Mouse (Mus musculus) right cerebral cortex, postnatal 10 days (tissue): ENCODE results near the gene Gbf1.
A peak's percentile ranks its signal among the peaks of the same experiment; 100 is the strongest.

Source experiments
- DNase-seq, 2 experiments: peaks; one replicate each; pipeline ENCODE4 v3.0.0; 2021; ENCODE audit warnings: low spot score in 2 of 2

The Gbf1 gene

DNA sequence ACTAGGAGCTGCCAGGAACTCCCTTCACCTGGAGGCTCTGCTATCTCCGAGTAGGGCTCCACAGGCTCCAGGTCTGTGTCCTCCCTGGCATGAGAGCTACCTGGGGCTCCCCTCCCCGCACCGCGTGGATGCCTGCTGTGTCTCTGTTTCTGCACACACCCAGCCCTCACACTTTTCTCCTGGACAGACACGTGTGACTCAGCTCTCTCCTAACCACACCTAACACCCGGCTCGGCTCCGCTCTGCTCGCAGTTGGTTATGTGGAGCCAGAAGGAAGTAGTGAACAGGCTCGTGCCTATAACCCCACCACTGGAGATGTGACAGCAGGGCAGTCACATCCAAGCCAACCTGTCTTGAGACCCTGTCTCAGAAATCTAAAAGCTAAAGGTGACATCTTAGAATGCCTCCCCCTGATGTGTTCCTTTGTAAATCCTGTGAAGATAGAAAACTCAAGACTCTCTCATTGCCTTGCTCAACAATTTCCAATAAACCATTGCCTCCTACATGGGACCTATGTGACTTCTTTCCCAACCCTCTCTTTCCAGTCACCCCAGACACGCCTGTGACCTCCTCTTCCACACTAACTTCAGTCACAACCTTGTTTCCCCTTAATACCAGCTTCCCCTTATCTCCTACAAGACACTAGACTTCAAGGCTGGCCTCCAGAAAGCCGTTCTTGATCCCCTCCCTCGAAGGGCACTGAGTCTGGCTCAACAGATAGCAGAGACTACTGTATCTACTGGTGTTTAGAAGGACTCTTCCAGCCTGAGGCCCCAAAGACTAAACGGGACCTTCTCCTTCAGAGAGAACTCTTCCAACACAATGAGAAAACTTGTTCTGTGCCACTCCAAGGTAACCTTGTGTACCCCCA is 162.8 kb downstream of the Gbf1 start:
- DNase-seq = peak; percentile 22 to 40

- peak; percentile 29 to 54 for DNase-seq
Measured at GRCm38 (mm10) chr19:46315752-46316610, 163.7 kb downstream of the Gbf1 start.

DNA sequence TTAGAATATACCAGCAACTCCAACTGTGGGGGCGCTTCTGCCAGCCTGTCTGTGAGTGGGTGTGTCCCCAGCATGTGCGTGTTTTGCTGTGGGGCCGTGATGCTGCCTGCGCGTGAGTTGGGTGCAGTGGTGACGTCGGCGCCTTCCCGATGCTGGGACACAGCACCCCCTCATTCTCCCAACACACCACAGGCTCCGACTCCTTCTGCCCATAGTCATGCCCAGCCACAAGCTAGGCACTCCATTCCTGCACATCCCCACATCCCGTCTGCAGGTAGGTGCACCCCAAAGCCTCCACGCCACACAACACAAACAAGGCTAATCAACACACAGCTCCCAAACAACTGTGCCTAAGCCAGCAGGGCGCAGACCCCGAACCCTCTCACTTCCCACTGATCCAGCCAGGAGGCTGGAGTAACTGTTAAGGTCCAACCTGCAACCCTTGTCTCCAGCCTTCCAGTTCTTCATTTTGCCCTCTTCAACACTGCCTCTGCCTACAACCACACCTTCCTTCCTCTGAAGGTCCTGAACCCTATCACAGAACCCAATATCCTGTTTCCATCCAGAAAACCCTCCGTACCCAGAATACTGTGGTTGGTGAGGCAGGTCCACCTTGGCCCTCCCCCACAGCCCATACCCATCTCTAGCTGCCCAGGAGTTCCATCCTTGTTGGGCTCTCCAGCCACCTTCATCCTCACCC is 164.7 kb downstream of the Gbf1 start:
- DNase-seq = peak; percentile 85 to 92

GRCm38 (mm10) chr19:46317546-46317885 is 165.2 kb downstream of the Gbf1 start:
- peak; percentile 44 for DNase-seq

- DNase-seq = peak; percentile 80 to 83
Measured at GRCm38 (mm10) chr19:46318031-46318471, 165.7 kb downstream of the Gbf1 start.

DNA sequence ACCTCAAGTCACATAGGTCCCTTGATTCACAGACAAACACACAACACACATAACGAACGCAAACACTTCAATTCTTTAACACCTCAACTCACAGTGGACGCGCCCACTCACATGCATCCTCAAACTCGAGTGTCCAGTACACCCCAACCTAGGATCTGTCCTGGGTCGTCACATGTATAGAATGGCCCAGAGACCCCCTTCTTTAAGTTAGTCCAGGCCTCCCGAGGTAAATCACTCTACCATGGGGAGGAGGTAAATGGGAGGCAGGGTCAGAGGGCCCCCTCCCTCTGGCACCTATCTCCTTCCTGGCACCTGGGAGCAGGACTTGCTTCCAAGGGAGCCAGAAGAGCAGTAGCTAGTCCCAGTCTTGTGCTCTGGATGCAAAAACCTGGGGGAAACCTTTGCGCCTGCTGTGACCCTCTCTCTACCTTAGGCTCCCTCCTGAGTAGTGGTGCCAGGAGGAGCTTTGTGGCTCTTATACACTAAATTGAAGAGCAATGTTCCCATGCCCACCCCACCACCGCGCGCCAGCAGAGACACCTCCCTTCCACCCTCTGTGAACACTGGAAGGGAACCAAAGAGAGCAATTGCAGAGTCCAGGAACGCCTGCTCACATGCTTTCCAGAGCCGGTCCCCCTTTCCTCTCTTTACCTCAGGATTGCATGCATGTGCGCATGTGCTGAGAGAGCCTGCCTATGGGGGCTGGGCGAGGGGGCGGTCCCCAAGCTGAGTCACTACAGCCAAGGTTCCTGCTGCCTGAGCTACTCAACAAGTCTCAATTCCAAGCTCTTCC is 166.5 kb downstream of the Gbf1 start:
- DNase-seq = peak; percentile 94 to 96

DNA sequence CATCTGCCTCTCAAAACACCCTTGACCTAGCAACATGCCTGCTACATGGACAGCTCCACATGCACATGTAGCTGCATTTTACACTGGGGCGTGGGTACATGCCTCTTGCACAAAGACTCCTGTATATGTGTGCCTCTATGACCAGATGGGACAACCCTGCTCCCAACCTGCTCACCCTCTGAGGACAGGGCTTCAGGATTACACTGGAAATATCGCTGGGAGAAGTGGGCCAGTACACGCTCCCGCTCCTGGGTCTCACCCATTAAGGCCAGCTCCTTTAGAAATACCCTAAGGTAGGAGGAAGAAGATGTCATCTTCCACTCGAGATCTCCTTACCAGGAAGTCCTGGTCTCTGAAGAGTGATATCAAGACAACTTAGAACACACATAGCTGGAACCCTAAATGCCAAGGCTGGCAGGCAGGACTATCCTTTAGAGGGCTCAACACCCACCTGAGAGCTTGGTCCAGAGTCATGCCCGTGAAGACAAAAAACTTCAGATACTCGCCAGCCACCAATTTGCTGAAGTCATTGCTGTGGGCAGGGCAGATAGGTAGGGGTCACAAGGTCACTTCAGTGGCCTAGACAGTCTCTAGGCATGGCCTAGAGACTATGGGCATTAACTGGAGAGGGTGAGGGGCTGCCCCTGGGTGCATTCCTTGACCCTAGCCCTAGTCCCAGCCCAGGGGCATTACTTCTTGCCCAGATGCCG is 167.9 kb downstream of the Gbf1 start:
- peak; percentile 37 to 42 for DNase-seq

GRCm38 (mm10) chr19:46321101-46321943 is 169.0 kb downstream of the Gbf1 start:
- peak; percentile 70 to 84 for DNase-seq

GRCm38 (mm10) chr19:46322144-46322995 is 170.1 kb downstream of the Gbf1 start:
- DNase-seq = peak; percentile 61 to 62

GRCm38 (mm10) chr19:46322996-46323572 is 170.8 kb downstream of the Gbf1 start:
- DNase-seq = peak in 1 of 2 experiments; percentile 46

- no peak for DNase-seq
Measured at GRCm38 (mm10) chr19:46323716-46324115, 171.4 kb downstream of the Gbf1 start.

DNA sequence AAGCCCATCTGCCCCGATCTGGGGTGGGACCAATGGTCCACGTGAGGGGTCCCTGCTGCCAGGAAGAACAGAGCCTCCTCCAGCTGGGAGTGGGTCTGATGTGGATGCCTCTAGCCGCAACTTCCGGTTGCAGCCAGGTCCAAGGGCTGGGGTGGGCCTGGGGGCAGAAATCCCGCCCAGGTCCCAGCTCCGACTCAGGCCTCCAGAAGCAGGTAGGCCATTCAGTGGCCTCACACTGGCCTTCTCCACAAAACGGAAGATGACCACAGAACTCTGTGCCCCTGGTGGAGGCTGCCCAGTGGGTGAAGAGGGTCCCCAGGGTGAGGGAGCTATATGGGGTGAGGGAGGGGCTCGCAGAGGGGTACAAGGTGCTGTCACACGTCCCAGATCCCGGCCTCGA is 172.1 kb downstream of the Gbf1 start:
- DNase-seq = no peak

GRCm38 (mm10) chr19:46324918-46325317 is 172.6 kb downstream of the Gbf1 start:
- no peak for DNase-seq

DNA sequence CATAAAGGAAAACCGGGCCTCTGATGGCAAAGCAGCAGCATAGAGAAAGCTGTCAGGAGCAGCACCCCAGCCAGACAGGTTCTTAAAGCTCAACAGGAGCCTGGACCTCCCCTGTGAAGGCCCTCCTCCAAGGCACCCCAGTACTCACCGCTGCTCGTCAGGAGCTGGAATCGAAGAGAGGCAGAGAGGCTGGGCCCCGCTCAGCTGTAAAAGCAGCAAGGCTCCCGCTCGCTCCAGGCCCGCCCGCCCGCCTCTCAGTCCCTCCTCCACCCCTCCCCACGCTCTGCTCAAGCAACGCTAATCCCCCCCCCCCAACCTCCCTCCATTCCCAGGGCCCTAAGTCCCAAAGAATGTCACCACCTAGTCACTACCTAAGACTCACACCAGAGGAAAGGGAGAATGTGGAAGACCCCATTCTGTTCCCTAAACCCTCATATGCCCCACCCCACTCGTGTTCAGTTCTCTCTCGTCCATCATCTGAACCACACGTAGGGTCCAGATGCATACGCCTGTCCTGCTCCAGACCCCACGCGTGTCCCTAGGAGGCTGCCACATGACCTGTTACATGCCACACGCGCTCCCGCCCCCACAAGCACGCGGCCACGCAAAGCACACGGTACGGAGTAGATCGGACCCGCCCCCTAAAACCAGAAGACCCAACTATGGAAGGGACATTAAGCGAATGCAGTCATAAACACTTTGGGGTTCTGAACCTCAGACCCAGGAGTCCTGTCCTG is 173.9 kb downstream of the Gbf1 start:
- DNase-seq = peak; percentile 63 to 76

GRCm38 (mm10) chr19:46326756-46327305 is 174.5 kb downstream of the Gbf1 start, which contains the start of gene Psd:
Psd (minus strand) TSS chr19:46327156.
- DNase-seq = peak; percentile 80 to 83

- peak in 1 of 2 experiments; percentile 53 for DNase-seq
Measured at GRCm38 (mm10) chr19:46327531-46328064, 175.3 kb downstream of the Gbf1 start.
